Mouse (Mus musculus) lung, embryonic 15.5 days (tissue): ENCODE data around the gene Prdm2. TPM values are rescaled to one million over a fixed set of nuclear protein-coding genes. Genes with fewer than 3 reads are reported as not detected.

Experiments
- ATAC-seq: fragments of 200-750 bp; cut with Nextera tagmentation; 2 replicates; pipeline ENCODE4 v1.8.0; 2017; ENCODE audit warnings: moderate number of reproducible peaks, borderline replicate concordance; ENCODE audit not compliant: low FRiP score, low TSS enrichment; ENCODE audit errors: extremely low read depth
- H3K27ac ChIP-seq: fragments of 300-500 bp; sonication (generic); 2 replicates; pipeline ENCODE4 v1.5.1; 2015; ENCODE audit warnings: moderate library complexity, mild to moderate bottlenecking, inconsistent platforms
- H3K27me3 ChIP-seq: fragments of 300-500 bp; sonication (generic); 2 replicates; pipeline ENCODE4 v1.6.1; 2015; ENCODE audit warnings: inconsistent platforms
- H3K36me3 ChIP-seq: fragments of 300-500 bp; sonication (generic); 2 replicates; pipeline ENCODE4 v1.6.1; 2015; ENCODE audit warnings: inconsistent platforms
- H3K4me1 ChIP-seq: fragments of 300-500 bp; sonication (generic); 2 replicates; pipeline ENCODE4 v1.6.1; 2015; ENCODE audit warnings: inconsistent platforms
- H3K4me2 ChIP-seq: fragments of 300-500 bp; sonication (generic); 2 replicates; pipeline ENCODE4 v1.6.1; 2015; ENCODE audit warnings: inconsistent platforms, mild to moderate bottlenecking, moderate library complexity
- H3K4me3 ChIP-seq: fragments of 300-500 bp; sonication (generic); 2 replicates; pipeline ENCODE4 v1.5.1; 2015; ENCODE audit warnings: mild to moderate bottlenecking, inconsistent platforms
- H3K9ac ChIP-seq: fragments of 300-500 bp; sonication (generic); 2 replicates; pipeline ENCODE4 v1.6.1; 2015; ENCODE audit warnings: inconsistent platforms
- H3K9me3 ChIP-seq: fragments of 300-500 bp; sonication (generic); 2 replicates; pipeline ENCODE4 v1.6.1; 2016; ENCODE audit warnings: inconsistent platforms
- WGBS: fragments of 180-500 bp; shearing (Covaris S2); methylation state at CpG from one replicate; pipeline ENCODE4 v1.1.7; 2015; 5-methylcytosine and 5-hydroxymethylcytosine counted together
- polyA plus RNA-seq: library from polyadenylated mRNA; unstranded; fragments of >200 nt; fragmentation: Nextera tagmentation; extraction: Ambion mirVana; gene quantifications from 2 replicates; pipeline ENCODE4 v1.2.1, GENCODE M21; 2015

Prdm2 gene
- polyA plus RNA-seq, 1 experiment from 2014 or later: 11.7 TPM

- Histone ChIP-seq H3K27me3 (no peaks in the 10 kb centered on the region), H3K4me1 (no peaks in the 10 kb centered on the region), H3K4me3 (no peak overlapping the region), H3K4me2 (no peak overlapping the region), H3K9me3 (no peaks in the 10 kb centered on the region), H3K9ac (no peak overlapping the region), H3K27ac (no peak overlapping the region), H3K36me3 (peaks cover 14% of the 10 kb centered on the region)
- ATAC-seq: no peak
- WGBS: 58% methylated on average over 4 of the region's 4 CpGs
These were observed 41.0 kb downstream of the Prdm2 start for GRCm38 (mm10) chr4:143171600-143172290.

DNA sequence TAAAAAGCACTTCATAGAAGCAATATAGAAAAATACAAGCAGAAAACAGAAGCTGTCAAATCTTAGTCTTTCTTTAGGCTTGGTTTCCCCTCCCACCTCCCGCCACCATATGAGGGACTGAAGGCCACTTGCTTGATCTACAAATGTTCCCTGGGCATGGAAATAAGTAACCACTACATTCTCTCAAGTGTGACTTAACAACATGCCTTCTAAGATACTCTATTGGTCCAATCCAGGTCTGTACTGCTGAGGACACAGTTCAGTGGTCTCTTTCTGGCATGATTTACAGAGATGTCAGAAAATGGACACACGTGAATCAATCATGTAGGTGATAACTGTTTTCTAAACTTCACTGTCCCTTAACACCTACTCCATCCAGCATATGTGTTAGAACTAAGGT lies 42.5 kb downstream of the Prdm2 start:
- Histone ChIP-seq H3K4me3 (no peak overlapping the region), H3K36me3 (peaks cover 14% of the 10 kb centered on the region), H3K9ac (no peak overlapping the region), H3K4me2 (no peak overlapping the region), H3K9me3 (no peaks in the 10 kb centered on the region), H3K27ac (no peak overlapping the region), H3K27me3 (no peaks in the 10 kb centered on the region), H3K4me1 (no peaks in the 10 kb centered on the region)
- WGBS: 90% methylated on average over 2 of the region's 2 CpGs
- no peak for ATAC-seq

- H3K9me3 ChIP-seq: no peaks in the 10 kb centered on the region
- no peak overlapping the region for H3K27ac ChIP-seq
- no peak overlapping the region for H3K9ac ChIP-seq
- no peaks in the 10 kb centered on the region for H3K4me1 ChIP-seq
- no peak overlapping the region for H3K4me3 ChIP-seq
- H3K27me3 ChIP-seq: no peaks in the 10 kb centered on the region
- 85% methylated on average over 3 of the region's 3 CpGs for WGBS
- H3K36me3 ChIP-seq: peaks cover 14% of the 10 kb centered on the region
- no peak overlapping the region for H3K4me2 ChIP-seq
- ATAC-seq: no peak
These were observed 44.7 kb downstream of the Prdm2 start for GRCm38 (mm10) chr4:143168093-143168492.

DNA sequence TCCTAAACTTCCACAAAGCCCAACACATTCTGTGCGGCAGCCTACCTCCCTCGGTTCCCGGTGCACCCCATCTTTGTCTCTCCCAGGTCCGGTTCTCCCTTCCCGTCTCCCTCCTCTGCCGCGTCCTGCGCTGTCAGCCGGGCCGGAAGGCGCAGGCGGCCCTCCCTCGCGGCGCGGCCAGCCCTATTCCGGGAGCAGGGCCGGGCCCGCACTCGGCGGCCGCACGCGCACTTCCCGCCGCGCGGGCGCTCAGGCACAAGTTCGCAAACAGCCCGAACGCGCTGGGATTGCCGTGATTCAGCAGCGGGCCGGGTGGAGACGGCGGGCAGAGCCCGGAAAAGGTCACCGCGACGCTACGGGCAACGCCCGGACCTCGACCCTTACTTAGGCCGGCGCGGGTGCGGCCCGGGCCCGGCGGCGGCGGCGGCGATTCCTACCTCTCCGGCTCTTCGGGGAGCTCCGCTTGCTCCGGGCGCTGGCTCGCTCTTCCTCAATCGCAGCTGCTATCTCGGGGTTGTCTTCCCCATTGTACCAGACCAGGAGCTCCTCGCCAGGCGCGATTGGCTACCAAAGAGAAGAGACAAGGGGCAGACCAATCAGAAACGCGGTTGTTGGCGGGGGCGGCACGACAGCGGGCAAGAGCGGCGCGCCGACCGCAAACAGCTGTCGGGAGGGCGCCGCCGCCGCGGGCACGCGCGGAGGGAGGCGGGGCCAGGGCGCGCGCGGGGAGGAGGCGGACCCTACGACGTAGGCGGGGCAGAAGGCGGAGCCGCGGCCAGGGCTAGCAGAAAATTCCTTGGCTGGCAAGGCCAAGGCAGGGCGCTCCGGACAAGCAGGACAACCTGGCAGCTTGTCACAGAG lies 50.9 kb downstream of the Prdm2 start:
- H3K9ac ChIP-seq: peak overlapping the region; percentile 89
- H3K4me3 ChIP-seq: peak overlapping the region; percentile 88
- ATAC-seq: peak; percentile 100
- H3K9me3 ChIP-seq: no peaks in the 10 kb centered on the region
- 0 out of 2 replicates have a peak, but pooled peaks cover 3% of the 10 kb centered on the region for H3K36me3 ChIP-seq
- no peaks in the 10 kb centered on the region for H3K27me3 ChIP-seq
- peak overlapping the region; percentile 100 for H3K27ac ChIP-seq
- H3K4me1 ChIP-seq: peaks cover 32% of the 10 kb centered on the region
- under 1% methylated on average over 99 of the region's 102 CpGs for WGBS
- peak overlapping the region; percentile 61 for H3K4me2 ChIP-seq

- Histone ChIP-seq H3K4me1 (peaks cover 33% of the 10 kb centered on the region), H3K27me3 (no peaks in the 10 kb centered on the region), H3K27ac (no peak overlapping the region), H3K9ac (peak overlapping the region; percentile 89), H3K9me3 (no peaks in the 10 kb centered on the region), H3K36me3 (0 out of 2 replicates have a peak, but pooled peaks cover 3% of the 10 kb centered on the region), H3K4me3 (peak overlapping the region; percentile 88), H3K4me2 (peak overlapping the region; percentile 61)
- ATAC-seq: no peak
- WGBS: 26% methylated on average over 3 of the region's 3 CpGs
These were observed 52.0 kb downstream of the Prdm2 start for GRCm38 (mm10) chr4:143160826-143161225.

GRCm38 (mm10) chr4:143159336-143159735 lies 53.5 kb downstream of the Prdm2 start:
- no peak overlapping the region for H3K27ac ChIP-seq
- H3K27me3 ChIP-seq: no peaks in the 10 kb centered on the region
- H3K9ac ChIP-seq: no peak overlapping the region
- 64% methylated on average over 2 of the region's 2 CpGs for WGBS
- H3K4me3 ChIP-seq: no peak overlapping the region
- ATAC-seq: no peak
- H3K4me1 ChIP-seq: peaks cover 45% of the 10 kb centered on the region
- H3K4me2 ChIP-seq: no peak overlapping the region
- H3K9me3 ChIP-seq: no peaks in the 10 kb centered on the region
- H3K36me3 ChIP-seq: 0 out of 2 replicates have a peak, but pooled peaks cover 3% of the 10 kb centered on the region

GRCm38 (mm10) chr4:143155871-143156270 lies 56.9 kb downstream of the Prdm2 start:
- no peak for ATAC-seq
- Histone ChIP-seq H3K27ac (no peak overlapping the region), H3K9ac (no peak overlapping the region), H3K4me2 (no peak overlapping the region), H3K36me3 (0 out of 2 replicates have a peak, but pooled peaks cover 3% of the 10 kb centered on the region), H3K4me3 (no peak overlapping the region), H3K9me3 (no peaks in the 10 kb centered on the region), H3K27me3 (no peaks in the 10 kb centered on the region), H3K4me1 (peaks cover 43% of the 10 kb centered on the region)
- WGBS: 84% methylated on average over 4 of the region's 4 CpGs

DNA sequence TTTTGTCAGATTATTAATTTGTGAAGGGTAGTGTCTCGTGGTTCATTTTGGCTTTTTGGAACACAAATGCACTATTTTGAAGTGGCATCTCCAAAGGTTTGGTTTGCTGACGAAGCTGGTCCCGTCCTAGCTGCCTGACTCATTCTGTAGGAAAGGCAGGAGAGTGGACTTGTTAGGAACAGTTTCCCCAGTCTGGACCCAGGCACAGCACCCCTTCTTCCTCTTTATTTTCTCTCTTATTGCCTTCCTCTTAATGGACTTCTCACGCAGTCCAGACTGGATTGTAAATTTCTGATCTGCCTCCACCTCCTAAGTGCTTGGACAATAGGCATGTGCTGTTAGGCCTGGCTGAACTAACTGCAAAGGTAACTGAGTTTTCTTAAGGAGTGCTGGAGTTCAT lies 57.8 kb downstream of the Prdm2 start:
- no peak for ATAC-seq
- no peak overlapping the region for H3K27ac ChIP-seq
- whole genome bisulfite sequencing: 75% methylated on average over 4 of the region's 4 CpGs
- H3K9ac ChIP-seq: no peak overlapping the region
- 0 out of 2 replicates have a peak, but pooled peaks cover 3% of the 10 kb centered on the region for H3K36me3 ChIP-seq
- H3K9me3 ChIP-seq: no peaks in the 10 kb centered on the region
- H3K4me2 ChIP-seq: no peak overlapping the region
- no peak overlapping the region for H3K4me3 ChIP-seq
- H3K27me3 ChIP-seq: no peaks in the 10 kb centered on the region
- peaks cover 36% of the 10 kb centered on the region for H3K4me1 ChIP-seq

GRCm38 (mm10) chr4:143154571-143154970 lies 58.2 kb downstream of the Prdm2 start:
- no peak for ATAC-seq
- H3K9me3 ChIP-seq: no peaks in the 10 kb centered on the region
- H3K4me3 ChIP-seq: no peak overlapping the region
- WGBS: 58% methylated on average over 6 of the region's 6 CpGs
- no peaks in the 10 kb centered on the region for H3K27me3 ChIP-seq
- H3K4me1 ChIP-seq: peaks cover 33% of the 10 kb centered on the region
- H3K36me3 ChIP-seq: 0 out of 2 replicates have a peak, but pooled peaks cover 3% of the 10 kb centered on the region
- no peak overlapping the region for H3K9ac ChIP-seq
- H3K4me2 ChIP-seq: no peak overlapping the region
- H3K27ac ChIP-seq: no peak overlapping the region

DNA sequence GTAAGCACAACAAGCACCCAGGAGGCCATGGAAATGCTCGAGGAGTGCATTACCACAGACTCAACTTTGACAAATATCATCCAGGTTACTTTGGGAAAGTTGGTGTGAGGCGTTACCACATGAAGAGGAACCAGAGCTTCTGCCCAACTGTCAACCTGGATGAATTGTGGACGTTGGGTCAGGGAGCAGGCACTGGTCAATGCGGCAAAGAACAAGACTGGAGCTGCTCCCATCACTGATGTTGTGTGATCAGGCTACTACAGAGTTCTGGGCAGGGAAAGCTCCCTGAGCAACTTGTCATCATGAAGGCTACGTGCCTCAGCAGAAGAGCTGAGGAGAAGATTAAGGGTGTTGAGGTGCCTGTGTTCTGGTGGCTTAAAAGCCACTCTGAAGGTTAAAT lies 60.2 kb downstream of the Prdm2 start:
- Histone ChIP-seq H3K4me1 (peaks cover 20% of the 10 kb centered on the region), H3K4me3 (no peak overlapping the region), H3K27me3 (no peaks in the 10 kb centered on the region), H3K9me3 (no peaks in the 10 kb centered on the region), H3K9ac (no peak overlapping the region), H3K27ac (no peak overlapping the region), H3K4me2 (no peak overlapping the region), H3K36me3 (no peaks in the 10 kb centered on the region)
- ATAC-seq: no peak
- 86% methylated on average over 5 of the region's 5 CpGs for WGBS

- H3K27me3 ChIP-seq: no peaks in the 10 kb centered on the region
- no peak overlapping the region for H3K4me3 ChIP-seq
- H3K9ac ChIP-seq: no peak overlapping the region
- no peaks in the 10 kb centered on the region for H3K9me3 ChIP-seq
- peaks cover 15% of the 10 kb centered on the region; the same call in 1 of the 2 replicates for H3K4me1 ChIP-seq
- no peaks in the 10 kb centered on the region for H3K36me3 ChIP-seq
- no peak for ATAC-seq
- no peak overlapping the region for H3K4me2 ChIP-seq
- no peak overlapping the region for H3K27ac ChIP-seq
- 90% methylated on average over 1 of the region's 1 CpGs for WGBS
These were observed 61.5 kb downstream of the Prdm2 start for GRCm38 (mm10) chr4:143151267-143151666.

GRCm38 (mm10) chr4:143147666-143148065 lies 65.1 kb downstream of the Prdm2 start:
- Histone ChIP-seq H3K36me3 (no peaks in the 10 kb centered on the region), H3K4me1 (peaks cover 11% of the 10 kb centered on the region; the same call in 1 of the 2 replicates), H3K9ac (no peak overlapping the region), H3K27ac (no peak overlapping the region), H3K4me3 (no peak overlapping the region), H3K4me2 (no peak overlapping the region), H3K27me3 (no peaks in the 10 kb centered on the region), H3K9me3 (no peaks in the 10 kb centered on the region)
- ATAC-seq: no peak
- 80% methylated on average over 3 of the region's 3 CpGs for WGBS
